Mouse (Mus musculus) lung, embryonic 14.5 days (tissue): ENCODE data around the gene Rab15. TPM values are rescaled to one million over a fixed set of nuclear protein-coding genes. Genes with fewer than 3 reads are reported as not detected.
A peak's percentile ranks its signal among the peaks of the same experiment; 100 is the strongest.

ENCODE experiments used
- ATAC-seq: fragments of 200-750 bp; cut with Nextera tagmentation; 2 replicates; pipeline ENCODE4 v1.8.0; 2017; ENCODE audit warnings: mild to moderate bottlenecking, moderate TSS enrichment, moderate library complexity; ENCODE audit not compliant: insufficient read depth
- DNase-seq: peaks from one replicate; pipeline ENCODE4 v3.0.0-alpha.2; 2015
- H3K27ac ChIP-seq: fragments of 300-500 bp; sonication (generic); 2 replicates; pipeline ENCODE4 v1.5.1; 2014; ENCODE audit warnings: low read depth, mild to moderate bottlenecking, moderate library complexity
- H3K27me3 ChIP-seq: fragments of 300-500 bp; sonication (generic); 2 replicates; pipeline ENCODE4 v1.6.1; 2014; ENCODE audit warnings: low read length, control low read depth; ENCODE audit not compliant: insufficient read depth
- H3K36me3 ChIP-seq: fragments of 300-500 bp; sonication (generic); 2 replicates; pipeline ENCODE4 v1.6.1; 2014; ENCODE audit warnings: control low read depth; ENCODE audit not compliant: insufficient read depth
- H3K4me1 ChIP-seq: fragments of 300-500 bp; sonication (generic); 2 replicates; pipeline ENCODE4 v1.6.1; 2014; ENCODE audit warnings: antibody characterized with exemption, control low read depth; ENCODE audit not compliant: insufficient read depth
- H3K4me2 ChIP-seq: fragments of 300-500 bp; sonication (generic); 2 replicates; pipeline ENCODE4 v1.6.1; 2014; ENCODE audit warnings: mild to moderate bottlenecking
- H3K4me3 ChIP-seq: fragments of 300-500 bp; sonication (generic); 2 replicates; pipeline ENCODE4 v1.5.1; 2014; ENCODE audit warnings: low read depth, low read length
- H3K9ac ChIP-seq: fragments of 300-500 bp; sonication (generic); 2 replicates; pipeline ENCODE4 v1.6.1; 2014
- H3K9me3 ChIP-seq: fragments of 300-500 bp; sonication (generic); 2 replicates; pipeline ENCODE4 v1.6.1; 2016; ENCODE audit warnings: low read depth, low read length, control low read depth
- CTCF ChIP-seq: IDR thresholded peaks from 2 replicates; pipeline ENCODE4 v1.5.1; 2016; ENCODE audit warnings: antibody characterized with exemption, low read depth
- WGBS: fragments of 180-500 bp; shearing (Covaris S2); extraction: QIAGEN DNeasy Blood & Tissue Kit; methylation state at CpG from one replicate; pipeline ENCODE4 v1.1.7; 2014; 5-methylcytosine and 5-hydroxymethylcytosine counted together
- polyA plus RNA-seq: library from polyadenylated mRNA; unstranded; fragments of >200 nt; fragmentation: Nextera tagmentation; extraction: Ambion mirVana; gene quantifications from 2 replicates; pipeline ENCODE4 v1.2.1, GENCODE M21; 2014

The Rab15 gene
- polyA plus RNA-seq, 1 experiment from 2014 or later: 36.5 TPM

- H3K4me2 ChIP-seq: no peak overlapping the region
- no peak for DNase-seq
- no peak for ATAC-seq
- peak; percentile 40 for TF ChIP-seq CTCF
- H3K36me3 ChIP-seq: no peaks in the 10 kb centered on the region
- H3K9me3 ChIP-seq: no peaks in the 10 kb centered on the region
- no peak overlapping the region for H3K4me3 ChIP-seq
- no peaks in the 10 kb centered on the region for H3K27me3 ChIP-seq
- H3K4me1 ChIP-seq: no peaks in the 10 kb centered on the region
- H3K27ac ChIP-seq: no peak overlapping the region
- H3K9ac ChIP-seq: no peak overlapping the region
Observed at GRCm38 (mm10) chr12:76777845-76778244, 44.9 kb downstream of the Rab15 start.

- no peaks in the 10 kb centered on the region for H3K4me1 ChIP-seq
- H3K4me3 ChIP-seq: no peak overlapping the region
- H3K4me2 ChIP-seq: no peak overlapping the region
- H3K36me3 ChIP-seq: no peaks in the 10 kb centered on the region
- H3K27ac ChIP-seq: no peak overlapping the region
- 46% methylated on average over 5 of the region's 5 CpGs for WGBS
- no peaks in the 10 kb centered on the region for H3K27me3 ChIP-seq
- H3K9ac ChIP-seq: no peak overlapping the region
- no peak for TF ChIP-seq CTCF
- ATAC-seq (no peak), DNase-seq (no peak)
- no peaks in the 10 kb centered on the region for H3K9me3 ChIP-seq
Observed at GRCm38 (mm10) chr12:76776898-76777297, 45.8 kb downstream of the Rab15 start.

GRCm38 (mm10) chr12:76775132-76775531 is 47.6 kb downstream of the Rab15 start:
- no peak for ATAC-seq
- DNase-seq: no peak
- Histone ChIP-seq H3K4me1 (no peaks in the 10 kb centered on the region), H3K27me3 (no peaks in the 10 kb centered on the region), H3K4me2 (no peak overlapping the region), H3K9ac (no peak overlapping the region), H3K9me3 (no peaks in the 10 kb centered on the region), H3K36me3 (no peaks in the 10 kb centered on the region), H3K27ac (no peak overlapping the region), H3K4me3 (no peak overlapping the region)
- 60% methylated on average over 4 of the region's 4 CpGs for whole genome bisulfite sequencing
- no peak for TF ChIP-seq CTCF

- 55% methylated on average over 3 of the region's 3 CpGs for WGBS
- H3K4me3 ChIP-seq: no peak overlapping the region
Observed at GRCm38 (mm10) chr12:76774652-76775051, 48.1 kb downstream of the Rab15 start.

GRCm38 (mm10) chr12:76771540-76771939 is 51.2 kb downstream of the Rab15 start:
- H3K4me1 ChIP-seq: no peaks in the 10 kb centered on the region
- H3K9me3 ChIP-seq: no peaks in the 10 kb centered on the region
- H3K9ac ChIP-seq: no peak overlapping the region
- no peaks in the 10 kb centered on the region for H3K27me3 ChIP-seq
- 80% methylated on average over 5 of the region's 5 CpGs for WGBS
- TF ChIP-seq CTCF: no peak
- H3K27ac ChIP-seq: no peak overlapping the region
- no peak overlapping the region for H3K4me2 ChIP-seq
- DNase-seq (no peak), ATAC-seq (no peak)
- no peak overlapping the region for H3K4me3 ChIP-seq
- H3K36me3 ChIP-seq: no peaks in the 10 kb centered on the region

More at GRCm38 (mm10) chr12:76774652-76775051, 48.1 kb downstream of the Rab15 start:
- Histone ChIP-seq H3K27ac (no peak overlapping the region), H3K27me3 (no peaks in the 10 kb centered on the region), H3K4me2 (no peak overlapping the region), H3K36me3 (no peaks in the 10 kb centered on the region), H3K4me1 (no peaks in the 10 kb centered on the region), H3K9me3 (no peaks in the 10 kb centered on the region), H3K9ac (no peak overlapping the region)
- DNase-seq (no peak), ATAC-seq (no peak)
- TF ChIP-seq CTCF: no peak

GRCm38 (mm10) chr12:76770841-76771500 is 51.7 kb downstream of the Rab15 start:
- Histone ChIP-seq H3K27me3 (no peaks in the 10 kb centered on the region), H3K4me2 (no peak overlapping the region), H3K36me3 (no peaks in the 10 kb centered on the region), H3K9ac (no peak overlapping the region), H3K4me3 (no peak overlapping the region), H3K9me3 (no peaks in the 10 kb centered on the region), H3K4me1 (no peaks in the 10 kb centered on the region), H3K27ac (no peak overlapping the region)
- TF ChIP-seq CTCF: no peak
- no peak for ATAC-seq
- WGBS: 83% methylated on average over 5 of the region's 5 CpGs
- DNase-seq: no peak

- Histone ChIP-seq H3K4me1 (no peaks in the 10 kb centered on the region), H3K9ac (peak overlapping the region; percentile 76), H3K27ac (no peak overlapping the region), H3K36me3 (no peaks in the 10 kb centered on the region), H3K27me3 (no peaks in the 10 kb centered on the region), H3K4me2 (peak overlapping the region; percentile 72), H3K9me3 (no peaks in the 10 kb centered on the region), H3K4me3 (peak overlapping the region; percentile 70)
- 29% methylated on average over 20 of the region's 20 CpGs for WGBS
- TF ChIP-seq CTCF: no peak
- ATAC-seq: peak; percentile 63
- DNase-seq: no peak
Observed at GRCm38 (mm10) chr12:76765901-76766630, 56.6 kb downstream of the Rab15 start.
